Mouse (Mus musculus) yolk sac, embryonic 10.5 days (tissue): Measurements from ENCODE around the gene Snrnp70.
A peak's percentile ranks its signal among the peaks of the same experiment; 100 is the strongest.

Source experiments
- DNase-seq: peaks from one replicate; pipeline ENCODE4 v3.0.0-alpha.2; 2017; ENCODE audit warnings: low spot score

The Snrnp70 gene

GRCm38 (mm10) chr7:45337469-45337868, 58.1 kb downstream of the Snrnp70 start:
- no peak for DNase-seq

- no peak for DNase-seq
Observed at GRCm38 (mm10) chr7:45336319-45336718, 59.2 kb downstream of the Snrnp70 start.

GRCm38 (mm10) chr7:45335056-45335455, 60.5 kb downstream of the Snrnp70 start, which contains the start of gene Hrc:
Gene Hrc (plus strand): TSS chr7:45335290.
- DNase-seq: no peak

- DNase-seq: no peak
Observed at GRCm38 (mm10) chr7:45334605-45335004, 60.9 kb downstream of the Snrnp70 start.

GRCm38 (mm10) chr7:45333431-45333982, 62.0 kb downstream of the Snrnp70 start, which contains the start of gene Trpm4:
Gene Trpm4 (minus strand): TSS chr7:45333780.
- DNase-seq: peak; percentile 74

- DNase-seq: peak; percentile 55
Observed at GRCm38 (mm10) chr7:45332685-45333425, 62.7 kb downstream of the Snrnp70 start.

DNA sequence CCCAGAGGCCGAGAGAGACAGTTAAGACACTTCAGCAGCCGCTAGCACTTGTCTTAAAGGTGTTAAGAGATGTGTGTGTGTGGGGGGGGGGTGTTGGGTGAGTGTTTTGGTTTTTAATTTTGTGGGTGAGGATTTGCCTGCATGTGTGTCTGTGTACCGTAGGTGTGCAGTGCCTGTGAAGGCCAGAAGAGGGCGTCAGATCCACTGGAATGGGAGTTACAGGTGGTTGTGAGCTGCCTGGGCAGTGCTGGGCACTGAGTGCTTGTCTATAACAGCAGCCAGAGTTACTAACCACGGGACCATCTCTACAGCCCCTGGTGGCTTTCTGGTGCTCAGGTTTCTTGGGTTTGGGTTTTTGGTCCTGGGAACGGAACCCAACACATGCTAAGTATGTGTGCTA, 64.0 kb downstream of the Snrnp70 start:
- DNase-seq: no peak

GRCm38 (mm10) chr7:45328841-45329475, 66.6 kb downstream of the Snrnp70 start:
- DNase-seq: no peak
